ENCODE assay signal across 30 mouse cellular contexts in genomic region chr4:134990651-134991050, GRCm38 (mm10).
"Had no signal": no experiment of that assay in that cellular context is flagged by ENCODE, and none has a peak within 500 bp of the region (broad histone marks: within the 10 kb centered on the region; RNA-seq: fewer than 3 reads in every experiment).

No protein-coding gene starts in this region.

- H3K4me1 ChIP-seq: liver, embryonic 12.5 days; liver, embryonic 13.5 days; liver, embryonic 15.5 days; lung, embryonic 15.5 days had no signal

- H3K4me2 ChIP-seq: limb, embryonic 12.5 days; limb, embryonic 13.5 days; limb, embryonic 15.5 days; liver, embryonic 11.5 days; liver, embryonic 12.5 days; liver, embryonic 13.5 days; liver, embryonic 15.5 days; lung, embryonic 14.5 days; lung, embryonic 15.5 days; midbrain, embryonic 12.5 days; midbrain, embryonic 13.5 days; midbrain, embryonic 15.5 days had no signal

- H3K9ac ChIP-seq: limb, embryonic 12.5 days; limb, embryonic 13.5 days; limb, embryonic 15.5 days; liver, embryonic 12.5 days; liver, embryonic 13.5 days; liver, embryonic 14.5 days; liver, embryonic 15.5 days; liver, postnatal 0 days; lung, embryonic 14.5 days; lung, embryonic 15.5 days; midbrain, embryonic 12.5 days; midbrain, embryonic 13.5 days; midbrain, embryonic 15.5 days had no signal

- H3K9me3 ChIP-seq: limb, embryonic 10.5 days; limb, embryonic 12.5 days; limb, embryonic 13.5 days; limb, embryonic 15.5 days; liver, embryonic 12.5 days; liver, embryonic 13.5 days; liver, embryonic 15.5 days; lung, embryonic 15.5 days; midbrain, embryonic 10.5 days; midbrain, embryonic 12.5 days; midbrain, embryonic 13.5 days; midbrain, embryonic 15.5 days had no signal

- ATAC-seq: liver, embryonic 12.5 days; liver, postnatal 0 days; lung, postnatal 0 days; midbrain, embryonic 13.5 days; midbrain, embryonic 15.5 days; midbrain, embryonic 16.5 days had no signal

- H3K27me3 ChIP-seq: midbrain, embryonic 13.5 days; midbrain, embryonic 15.5 days had no signal

- DNase-seq: left cerebral cortex, postnatal 4 days; liver; liver, embryonic 13.5 days; liver, postnatal 0 days; lung, adult 18-20 months; lung, adult 2 months; lung, embryonic 14.5 days; lung, postnatal 10 days; lung, postnatal 14 days; lung, postnatal 36 days; lung, postnatal 4 days had no signal

- H3K4me3 ChIP-seq: left cerebral cortex, adult 2 months; limb, embryonic 10.5 days; limb, embryonic 12.5 days; limb, embryonic 13.5 days; limb, embryonic 15.5 days; liver, embryonic 12.5 days; liver, embryonic 13.5 days; liver, embryonic 15.5 days; lung, embryonic 15.5 days; megakaryocyte, embryonic 14.5 days; midbrain, embryonic 10.5 days; midbrain, embryonic 12.5 days; midbrain, embryonic 13.5 days; midbrain, embryonic 15.5 days; myocyte had no signal

- H3K27ac ChIP-seq: left cerebral cortex, adult 2 months; limb, embryonic 10.5 days; limb, embryonic 12.5 days; limb, embryonic 13.5 days; limb, embryonic 15.5 days; liver, embryonic 12.5 days; liver, embryonic 13.5 days; liver, embryonic 14.5 days; liver, embryonic 15.5 days; lung, embryonic 15.5 days; macrophage; midbrain, embryonic 10.5 days; midbrain, embryonic 12.5 days; midbrain, embryonic 13.5 days; midbrain, embryonic 15.5 days had no signal

- H3K36me3 ChIP-seq: limb, embryonic 10.5 days; limb, embryonic 12.5 days; limb, embryonic 13.5 days; limb, embryonic 15.5 days; liver, embryonic 12.5 days; liver, embryonic 13.5 days; liver, embryonic 15.5 days; lung, embryonic 15.5 days; midbrain, embryonic 10.5 days; midbrain, embryonic 12.5 days; midbrain, embryonic 13.5 days; midbrain, embryonic 15.5 days had no signal
